Mouse (Mus musculus): ENCODE measurements around the gene Clca3b.
"Not testable (repeated sequence)": the region's sequence is repeated elsewhere in the genome, so short reads cannot be mapped to it uniquely, and the experiment has no call there.

DNA sequence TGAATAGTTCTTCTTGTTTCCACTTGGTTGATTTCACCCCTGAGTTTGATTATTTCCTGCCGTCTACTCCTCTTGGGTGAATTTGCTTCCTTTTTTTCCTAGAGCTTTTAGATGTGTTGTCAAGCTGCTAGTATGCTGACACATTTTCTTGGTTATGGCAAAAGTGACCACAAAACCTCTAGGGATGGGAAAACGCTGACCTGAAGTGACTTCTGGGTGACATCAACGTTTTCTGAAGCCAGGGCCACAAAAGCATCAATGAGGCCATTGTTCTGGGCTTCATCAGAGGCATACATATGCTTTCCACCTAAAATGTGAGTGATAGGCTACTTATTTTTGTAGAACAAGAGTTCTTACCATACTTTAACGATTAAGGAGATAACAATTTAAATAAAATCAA, 22.9 kb upstream of the Clca3b start:
- TF ChIP-seq CTCF, EP300 (IDR thresholded peaks at IDR 0.05): not testable (repeated sequence)
